Comparison of ENCODE assay signal across 30 mouse cellular contexts in genomic region chr4:119192757-119193156, GRCm38 (mm10). TPM values are rescaled to one million over a fixed set of nuclear protein-coding genes. Genes with fewer than 3 reads are reported as not detected.
"Had no signal": no experiment of that assay in that cellular context is flagged by ENCODE, and none has a peak within 500 bp of the region (broad histone marks: within the 10 kb centered on the region; RNA-seq: fewer than 3 reads in every experiment).

No protein-coding gene starts in this region.

- H3K9ac ChIP-seq: forebrain, postnatal 0 days; heart, embryonic 13.5 days; heart, embryonic 15.5 days; hindbrain, embryonic 13.5 days; hindbrain, embryonic 15.5 days; kidney, embryonic 15.5 days; limb, embryonic 12.5 days had no signal

- H3K9me3 ChIP-seq: heart, embryonic 13.5 days; heart, embryonic 15.5 days; hindbrain, embryonic 13.5 days; hindbrain, embryonic 15.5 days; kidney, embryonic 15.5 days; limb, embryonic 10.5 days; limb, embryonic 12.5 days had no signal

- H3K27ac ChIP-seq: heart, adult 2 months; heart, embryonic 13.5 days; heart, embryonic 15.5 days; hindbrain, embryonic 13.5 days; hindbrain, embryonic 15.5 days; hindbrain, postnatal 0 days; kidney, embryonic 15.5 days; kidney, postnatal 0 days; left cerebral cortex, adult 2 months; limb, embryonic 10.5 days; limb, embryonic 12.5 days had no signal

- H3K36me3 ChIP-seq: heart, embryonic 15.5 days; hindbrain, embryonic 13.5 days; hindbrain, embryonic 15.5 days had no signal

- DNase-seq: forebrain, postnatal 0 days; gastrocnemius, postnatal 14 days; gastrocnemius, postnatal 36 days; heart, adult 11 months; heart, adult 2 months; heart, postnatal 14 days; heart, postnatal 36 days; kidney, adult 11 months; kidney, adult 2 months; kidney, adult 9 months; kidney, postnatal 14 days; kidney, postnatal 36 days had no signal

- H3K27me3 ChIP-seq: heart, embryonic 15.5 days; hindbrain, embryonic 13.5 days; hindbrain, embryonic 15.5 days; kidney, embryonic 15.5 days; limb, embryonic 12.5 days had no signal

- H3K4me2 ChIP-seq: heart, embryonic 11.5 days; heart, embryonic 13.5 days; heart, embryonic 15.5 days; hindbrain, embryonic 13.5 days; hindbrain, embryonic 15.5 days; kidney, embryonic 15.5 days; limb, embryonic 12.5 days had no signal

- ATAC-seq: forebrain, postnatal 0 days; hindbrain, postnatal 0 days; intestine, embryonic 16.5 days had no signal

- H3K4me3 ChIP-seq: heart, adult 2 months; heart, embryonic 13.5 days; heart, embryonic 15.5 days; hindbrain, embryonic 13.5 days; hindbrain, embryonic 15.5 days; kidney, embryonic 15.5 days; left cerebral cortex, adult 2 months; limb, embryonic 10.5 days; limb, embryonic 12.5 days had no signal

RNA-seq across cellular contexts. Expression of gene Ermap, which starts 2.9 kb away (rescaled TPM):
- total RNA-seq: gastrocnemius, adult 18-20 months; gastrocnemius, adult 8-10 months; gastrocnemius, postnatal 36 days had no signal

RNA-seq across cellular contexts. Expression of gene Tmem269, which starts 25.3 kb away (rescaled TPM):
- total RNA-seq: forebrain, postnatal 0 days; gastrocnemius, adult 18-20 months; gastrocnemius, postnatal 14 days; gastrocnemius, postnatal 36 days; heart, adult 2 months; heart, postnatal 14 days; heart, postnatal 36 days; layer of hippocampus, postnatal 10 days had no signal
- polyA plus RNA-seq: heart, embryonic 11.5 days; heart, embryonic 13.5 days; heart, postnatal 0 days; hindbrain, embryonic 11.5 days; intestine, embryonic 14.5 days; intestine, embryonic 16.5 days; kidney, embryonic 15.5 days; limb, embryonic 10.5 days; limb, embryonic 12.5 days had no signal
